Mouse (Mus musculus): Measurements from ENCODE around the gene Ylpm1. TPM values are rescaled to one million over a fixed set of nuclear protein-coding genes. Genes with fewer than 3 reads are reported as not detected.
A peak's percentile ranks its signal among the peaks of the same experiment; 100 is the strongest.

Gene Ylpm1
- total RNA-seq (2021), result 100 to 1,000 TPM; 120 to 131 TPM
- long read RNA-seq, full-length matches to known transcripts, result 1 of 4 reads
- long read RNA-seq, partial matches to known transcripts, result 2 of 4 reads
- long read RNA-seq, other reads (novel, unspliced or antisense), result 1 of 4 reads

- DNase-seq (ENCODE audit: low spot score in 2 of 2), result peak; percentile 97 to 99
Measured at GRCm38 (mm10) chr12:84996083-84996496, at the start of gene Ylpm1. Ylpm1 (plus strand) TSS chr12:84996321.

DNA sequence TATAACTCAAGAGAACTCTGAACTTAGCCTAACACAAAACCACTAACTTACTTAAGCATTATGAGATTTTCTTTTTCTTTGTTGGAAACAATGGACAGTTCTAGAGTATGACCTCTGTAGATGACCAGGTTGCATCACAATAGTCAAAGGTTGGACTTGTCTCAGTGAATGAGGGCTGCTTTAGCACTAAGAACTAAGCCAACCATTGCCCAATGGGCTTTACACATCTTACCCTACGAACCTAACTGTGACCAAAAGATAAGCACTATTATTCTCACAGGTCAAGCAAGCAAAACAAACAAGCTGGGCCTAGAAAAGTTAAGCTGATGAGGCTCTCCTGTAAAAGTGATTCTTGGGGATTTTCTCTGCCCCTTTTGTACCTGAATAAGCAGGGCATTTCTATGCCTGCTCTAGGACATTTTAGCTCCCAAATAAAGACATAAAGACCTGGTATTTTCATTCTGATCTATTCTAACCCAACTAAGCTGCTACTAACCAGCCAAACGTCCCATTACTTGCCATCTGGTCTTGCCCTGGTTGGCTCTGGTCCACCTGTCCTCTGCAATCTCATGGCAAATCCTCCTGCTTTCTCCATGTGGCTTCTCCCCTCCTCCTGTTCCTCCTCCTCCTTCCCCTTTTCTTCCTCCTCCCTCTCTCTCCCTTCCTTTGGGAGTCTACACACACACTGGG, 48.1 kb upstream of the Ylpm1 start:
- no peak for DNase-seq (ENCODE audit: low spot score in 2 of 2)

DNA sequence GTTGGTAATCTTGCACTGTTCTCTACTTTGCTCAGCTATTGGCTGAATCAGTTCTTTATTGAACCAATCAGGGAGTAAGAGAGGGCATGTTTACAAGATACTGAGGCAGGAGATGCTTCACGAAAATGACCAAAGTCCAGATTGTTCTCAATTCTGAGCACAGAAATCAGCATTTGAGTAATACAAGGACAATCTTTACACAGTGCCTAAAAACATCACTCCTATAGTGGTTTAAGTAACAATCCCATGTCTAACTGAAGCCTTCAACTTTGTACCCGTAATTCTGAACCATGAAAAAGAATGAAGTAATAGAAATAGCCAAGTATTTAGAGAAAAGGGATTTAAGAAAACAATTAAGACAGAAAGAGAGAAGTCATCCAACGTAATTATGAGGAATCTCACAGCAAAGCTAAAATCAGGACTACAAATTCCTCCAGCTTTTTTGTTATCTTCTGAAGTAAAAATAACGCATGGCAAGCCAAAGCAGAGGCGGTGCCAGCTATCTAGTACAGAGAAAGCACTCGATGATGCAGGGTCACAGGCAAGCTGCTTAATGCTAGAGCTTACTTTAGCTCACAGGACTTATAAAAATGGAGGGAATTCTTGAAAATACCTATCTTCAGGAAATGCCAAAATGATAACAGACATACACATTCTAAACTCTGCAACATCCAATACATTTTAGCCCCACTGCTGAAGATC, 47.4 kb upstream of the Ylpm1 start:
- DNase-seq (ENCODE audit: low spot score in 2 of 2), result no peak

GRCm38 (mm10) chr12:84950763-84951162, 45.4 kb upstream of the Ylpm1 start:
- DNase-seq (ENCODE audit: low spot score in 2 of 2), result no peak

DNA sequence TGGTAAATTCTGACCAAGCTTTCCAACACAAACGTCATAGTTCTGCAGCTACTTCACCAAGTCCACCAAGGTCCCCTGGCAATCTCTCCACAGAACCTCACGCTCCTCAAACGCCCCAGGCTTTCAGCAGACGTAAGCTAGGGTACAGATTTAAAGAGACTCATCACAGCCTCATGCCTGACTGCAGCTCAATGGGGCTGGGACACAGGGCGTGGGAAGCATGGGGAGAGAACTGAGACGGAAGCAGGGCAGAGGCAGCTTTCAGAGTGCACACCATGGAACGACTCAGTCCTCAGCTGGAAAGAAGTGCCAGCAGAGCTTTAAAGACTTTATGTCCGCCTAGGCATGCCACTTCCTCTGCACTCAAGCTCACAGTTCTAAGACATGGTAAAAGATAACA, 44.6 kb upstream of the Ylpm1 start:
- DNase-seq (ENCODE audit: low spot score in 2 of 2), result no peak

- no peak for DNase-seq (ENCODE audit: low spot score in 2 of 2)
Measured at GRCm38 (mm10) chr12:84952351-84952750, 43.8 kb upstream of the Ylpm1 start.

- no peak for DNase-seq (ENCODE audit: low spot score in 2 of 2)
Measured at GRCm38 (mm10) chr12:84956317-84956716, 39.8 kb upstream of the Ylpm1 start.

DNA sequence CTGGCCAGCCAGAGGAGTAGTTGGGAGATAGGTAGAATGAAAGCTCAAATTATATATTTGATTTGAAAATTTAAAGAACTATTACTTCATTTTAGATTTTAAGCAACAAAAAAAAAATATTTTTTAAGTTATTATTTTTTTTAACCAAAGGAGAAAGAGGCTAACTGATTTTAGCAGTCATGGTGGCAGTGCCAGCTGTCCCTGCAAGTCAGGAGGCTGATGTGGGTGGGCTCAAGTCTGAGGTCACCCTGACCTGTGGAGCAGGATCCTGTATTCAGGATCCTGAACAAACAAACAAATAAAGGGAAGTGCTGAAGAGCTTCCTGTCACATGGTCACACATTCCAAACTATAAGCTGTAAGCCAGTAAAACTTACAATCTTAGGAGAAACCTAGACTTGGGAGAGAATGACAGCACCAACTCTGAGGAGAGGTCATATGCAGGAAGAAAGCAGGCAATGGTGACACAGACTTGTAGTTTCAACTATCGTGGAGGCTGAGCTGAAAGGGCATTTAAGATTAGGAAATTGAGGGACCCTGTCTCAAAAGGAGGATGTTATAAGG, 37.2 kb upstream of the Ylpm1 start:
- DNase-seq (ENCODE audit: low spot score in 2 of 2), result no peak

DNA sequence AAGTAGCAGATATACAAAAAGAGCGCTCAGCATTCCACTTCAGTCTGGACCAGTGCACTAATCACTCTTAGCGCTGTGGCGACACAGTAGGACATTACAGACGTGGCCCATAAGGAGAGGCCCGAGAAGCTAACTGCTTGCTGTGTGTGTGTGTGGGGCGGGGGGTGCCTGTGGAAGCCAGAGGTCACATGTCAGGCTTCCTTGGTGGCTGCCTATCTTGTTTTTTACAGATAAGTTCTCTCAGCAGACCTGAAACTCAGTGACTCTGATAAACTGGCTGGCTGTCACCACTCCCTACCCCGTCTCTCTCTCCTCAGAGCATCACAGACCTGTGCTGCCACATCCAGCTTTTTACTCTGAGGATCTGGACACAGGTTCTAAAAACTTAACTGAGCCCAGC, 33.5 kb upstream of the Ylpm1 start:
- no peak for DNase-seq (ENCODE audit: low spot score in 2 of 2)

DNA sequence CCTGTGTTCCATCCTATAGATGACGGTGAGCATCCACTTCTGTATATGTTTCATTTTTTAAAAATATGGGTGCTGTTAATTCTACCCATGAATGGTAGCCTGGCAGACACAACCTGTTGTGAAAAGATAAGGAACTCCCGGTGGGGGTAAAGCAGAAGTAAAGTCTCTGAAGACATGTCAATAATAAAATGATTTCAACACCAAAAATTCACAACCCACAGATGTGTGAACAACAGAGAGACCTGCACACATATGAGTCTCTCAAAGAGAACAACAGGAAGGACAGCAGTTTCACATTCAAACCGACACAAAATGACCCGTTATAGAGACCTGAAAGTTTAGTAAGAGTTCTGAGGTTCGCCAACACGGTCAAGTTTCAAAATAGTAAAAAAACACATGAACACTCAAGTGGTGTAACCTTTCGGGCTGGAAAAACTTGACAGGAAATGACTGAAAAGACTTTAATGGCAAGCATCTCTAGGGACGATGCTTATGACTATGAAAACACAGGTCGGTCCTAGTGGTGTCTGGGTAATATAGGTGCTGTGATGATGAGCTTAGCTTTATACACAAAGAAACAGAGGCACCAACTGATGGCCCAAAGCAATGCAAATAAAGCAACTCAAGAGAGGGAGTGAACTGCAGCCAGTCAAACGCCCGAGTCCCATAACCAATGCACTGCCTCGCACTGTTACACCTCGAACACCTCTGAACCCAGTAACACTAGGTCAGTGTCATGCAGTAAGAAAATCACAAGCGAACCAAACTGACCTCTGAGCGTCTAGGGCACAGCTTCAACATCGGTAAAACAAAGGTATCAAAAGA, 27.1 kb upstream of the Ylpm1 start:
- no peak for DNase-seq (ENCODE audit: low spot score in 2 of 2)

GRCm38 (mm10) chr12:84969656-84970427, 26.3 kb upstream of the Ylpm1 start:
- DNase-seq (ENCODE audit: low spot score in 2 of 2), result no peak

DNA sequence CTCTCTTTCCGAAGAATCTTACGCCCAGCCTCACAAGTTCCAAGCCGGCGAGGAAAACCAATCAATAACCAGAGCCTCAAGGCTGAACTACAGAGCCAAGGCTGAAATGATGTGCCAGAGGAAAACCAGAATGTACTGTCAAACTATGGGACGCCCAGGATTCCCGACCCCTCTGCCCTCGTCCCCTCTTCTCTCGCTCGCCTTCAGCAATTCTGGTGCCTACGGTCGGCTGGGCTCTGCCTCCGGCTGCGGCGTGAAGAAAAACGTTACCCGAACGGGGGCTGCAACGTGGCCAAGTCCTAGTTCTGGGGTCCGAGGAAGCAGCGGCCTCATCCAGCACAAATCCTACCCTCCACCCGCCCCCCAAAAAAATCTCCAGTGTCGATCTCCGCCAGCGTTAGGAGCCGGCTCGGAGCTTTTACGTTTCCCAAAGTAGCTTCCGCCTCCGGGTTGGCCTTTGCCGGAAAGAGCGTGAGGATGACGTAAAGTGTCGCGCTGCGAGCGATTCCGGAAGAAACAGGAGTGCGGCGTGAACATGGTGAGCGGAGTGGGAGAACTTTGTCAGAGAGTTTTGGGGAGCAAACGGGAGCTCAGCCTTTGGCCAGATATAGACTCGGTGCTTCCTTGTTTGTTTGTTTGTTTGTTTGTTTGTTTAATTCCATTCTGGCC, 25.6 kb upstream of the Ylpm1 start, which contains the start of the genes Fcf1 and Arel1:
Gene Fcf1, plus strand, starts transcription at position 470 of the 669 bp plus-strand sequence.
Gene Arel1, minus strand, starts transcription at position 473 of the 669 bp plus-strand sequence.
- DNase-seq (ENCODE audit: low spot score in 2 of 2), result peak; percentile 86 to 89

GRCm38 (mm10) chr12:84979264-84979862, 16.8 kb upstream of the Ylpm1 start:
- no peak for DNase-seq (ENCODE audit: low spot score in 2 of 2)

DNA sequence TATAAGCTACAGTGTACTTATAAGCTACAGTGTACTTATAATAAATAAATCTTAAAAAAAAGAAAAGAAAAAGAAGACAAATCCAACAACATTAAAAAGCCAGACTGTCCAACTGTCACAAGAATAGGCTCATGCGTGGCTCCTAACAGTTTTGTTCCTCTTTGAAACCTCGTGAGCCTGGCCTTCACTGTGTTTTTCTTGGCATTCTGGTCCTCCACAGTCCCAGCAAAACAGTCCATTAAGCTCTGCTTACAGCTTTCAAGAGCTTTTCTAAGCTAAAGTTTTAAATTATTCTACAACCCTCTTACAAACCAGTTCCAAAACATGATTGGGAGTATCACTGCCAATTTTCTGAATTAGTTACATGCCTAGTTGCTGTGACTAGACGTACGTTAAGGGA, 6.7 kb upstream of the Ylpm1 start:
- DNase-seq (ENCODE audit: low spot score in 2 of 2), result no peak

- DNase-seq (ENCODE audit: low spot score in 2 of 2), result no peak
Measured at GRCm38 (mm10) chr12:84995112-84995761, 884 bp upstream of the Ylpm1 start.

- peak; percentile 71 to 73 for DNase-seq (ENCODE audit: low spot score in 2 of 2)
Measured at GRCm38 (mm10) chr12:84996501-84997398, 629 bp downstream of the Ylpm1 start.

GRCm38 (mm10) chr12:84999053-84999452, 2.9 kb downstream of the Ylpm1 start:
- DNase-seq (ENCODE audit: low spot score in 2 of 2), result no peak

DNA sequence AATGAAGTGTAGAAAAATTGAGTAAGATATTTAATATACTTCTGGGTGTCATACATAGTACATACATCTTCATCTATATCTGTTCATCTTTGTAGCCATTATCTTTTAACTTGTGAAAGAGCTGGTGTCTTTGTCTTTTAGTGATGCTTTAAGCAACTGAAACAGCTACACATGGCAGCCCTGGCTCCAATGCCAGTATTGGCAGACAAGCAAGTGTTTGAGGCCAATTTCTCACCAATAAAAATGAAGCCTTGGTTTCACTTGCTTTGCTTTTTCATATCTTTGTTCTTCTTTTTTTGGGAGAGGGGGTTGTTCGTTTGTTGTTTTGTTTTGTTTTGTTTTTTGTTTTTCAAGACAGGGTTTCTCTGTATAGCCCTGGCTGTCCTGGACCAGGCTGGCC, 10.1 kb downstream of the Ylpm1 start:
- peak in 1 of 2 experiments; percentile 24 for DNase-seq (ENCODE audit: low spot score in 2 of 2)
